Mouse (Mus musculus) C2C12 (cell line): Measurements from ENCODE around the gene Hfe2.

Experiments
- CEBPB ChIP-seq: IDR thresholded peaks from one replicate; pipeline ENCODE4 v1.6.1; 2011; ENCODE audit warnings: low read depth, mild to moderate bottlenecking, control low read depth, moderate library complexity
- CTCF ChIP-seq: IDR thresholded peaks from one replicate; pipeline ENCODE4 v1.5.1; 2011; ENCODE audit not compliant: control insufficient read depth, insufficient read depth, insufficient read length
- MAX ChIP-seq: IDR thresholded peaks from one replicate; pipeline ENCODE4 v1.6.1; 2011; ENCODE audit warnings: mild to moderate bottlenecking, control low read depth
- MYOD1 ChIP-seq: IDR thresholded peaks from one replicate; pipeline ENCODE4 v1.6.1; 2011; ENCODE audit warnings: low read depth; ENCODE audit not compliant: control insufficient read depth, insufficient read length
- MYOG ChIP-seq: IDR thresholded peaks from one replicate; pipeline ENCODE4 v1.6.1; 2011; ENCODE audit not compliant: control insufficient read depth, insufficient read length; ENCODE audit errors: extremely low read depth
- USF1 ChIP-seq: IDR thresholded peaks from one replicate; pipeline ENCODE4 v1.6.1; 2011; ENCODE audit warnings: low read depth, mild to moderate bottlenecking, control low read depth, moderate library complexity

- TF ChIP-seq CTCF (no peak), MAX (no peak), MYOG (no peak), USF1 (no peak), MYOD1 (no peak), CEBPB (no peak)
These were observed 29.3 kb upstream of the Hfe2 start for GRCm38 (mm10) chr3:96495490-96496210.
